Mouse (Mus musculus) layer of hippocampus, postnatal 25 days (tissue): ENCODE data around the gene Nrsn2. TPM values are rescaled to one million over a fixed set of nuclear protein-coding genes. Genes with fewer than 3 reads are reported as not detected.

ENCODE experiments used
- DNase-seq, 2 experiments: peaks; one replicate each; pipeline ENCODE4 v3.0.0; 2022; ENCODE audit warnings: mixed read lengths in 2 of 2, low spot score in 1 of 2; ENCODE audit errors: extremely low spot score in 1 of 2
- total RNA-seq, 2 experiments: library from RNA; stranded (reverse); gene quantifications; 2 replicates each; pipeline ENCODE4 v1.2.3; 2021

The Nrsn2 gene
- total RNA-seq, 2 experiments from 2014 or later: 60.6 to 76.6 TPM

GRCm38 (mm10) chr2:152345393-152345792 lies 31.0 kb downstream of the Nrsn2 start:
- no peak for DNase-seq

- no peak for DNase-seq
Observed at GRCm38 (mm10) chr2:152344909-152345308, 31.5 kb downstream of the Nrsn2 start.

- no peak for DNase-seq
Observed at GRCm38 (mm10) chr2:152344361-152344760, 32.1 kb downstream of the Nrsn2 start.

GRCm38 (mm10) chr2:152343329-152344213 lies 32.9 kb downstream of the Nrsn2 start, which contains the start of gene Trib3:
Trib3 (minus strand) TSS chr2:152344032.
- peak; percentile 53 to 63 for DNase-seq

GRCm38 (mm10) chr2:152339631-152340179 lies 36.7 kb downstream of the Nrsn2 start:
- no peak for DNase-seq

GRCm38 (mm10) chr2:152338319-152338718 lies 38.1 kb downstream of the Nrsn2 start:
- no peak for DNase-seq

GRCm38 (mm10) chr2:152337591-152338212 lies 38.7 kb downstream of the Nrsn2 start:
- DNase-seq: no peak

GRCm38 (mm10) chr2:152336856-152337255 lies 39.6 kb downstream of the Nrsn2 start:
- no peak for DNase-seq

- no peak for DNase-seq
Observed at GRCm38 (mm10) chr2:152335289-152335820, 41.1 kb downstream of the Nrsn2 start.

GRCm38 (mm10) chr2:152333345-152334006 lies 43.0 kb downstream of the Nrsn2 start:
- DNase-seq: no peak

GRCm38 (mm10) chr2:152332101-152332825 lies 44.2 kb downstream of the Nrsn2 start, which contains the start of gene Rbck1:
Rbck1 (minus strand) TSS chr2:152332653.
- DNase-seq: peak; percentile 62 to 83

GRCm38 (mm10) chr2:152330858-152331423 lies 45.5 kb downstream of the Nrsn2 start:
- no peak for DNase-seq

GRCm38 (mm10) chr2:152327980-152328379 lies 48.5 kb downstream of the Nrsn2 start:
- DNase-seq: no peak

GRCm38 (mm10) chr2:152326654-152327053 lies 49.8 kb downstream of the Nrsn2 start:
- DNase-seq: no peak

GRCm38 (mm10) chr2:152326157-152326556 lies 50.3 kb downstream of the Nrsn2 start:
- no peak for DNase-seq

- DNase-seq: no peak
Observed at GRCm38 (mm10) chr2:152324842-152325241, 51.6 kb downstream of the Nrsn2 start.

- no peak for DNase-seq
Observed at GRCm38 (mm10) chr2:152323971-152324370, 52.5 kb downstream of the Nrsn2 start.

GRCm38 (mm10) chr2:152322198-152322597 lies 54.2 kb downstream of the Nrsn2 start:
- DNase-seq: no peak

GRCm38 (mm10) chr2:152321558-152321957 lies 54.9 kb downstream of the Nrsn2 start:
- no peak for DNase-seq
